Mouse (Mus musculus): Measurements from ENCODE around the gene Aprt. TPM values are rescaled to one million over a fixed set of nuclear protein-coding genes. Genes with fewer than 3 reads are reported as not detected.

The Aprt gene
- polyA plus RNA-seq (2015; fragmentation: Nextera tagmentation; extraction: Ambion mirVana): 187 and 214 TPM in 2 replicates

GRCm38 (mm10) chr8:122576648-122577022 is at the start of gene Aprt:
Aprt (minus strand) TSS chr8:122576909.
- H3K4me1 ChIP-seq (replicated peaks): peaks cover 57% of the 10 kb centered on the region
- WGBS (ENCODE audit: insufficient replicate concordance): under 1% methylated on average over 39 of the region's 39 CpGs

GRCm38 (mm10) chr8:122625811-122626210 is 49.1 kb upstream of the Aprt start:
- peaks cover 30% of the 10 kb centered on the region for H3K27me3 ChIP-seq
- no peak overlapping the region for H3K27ac ChIP-seq (replicated peaks)
- WGBS (ENCODE audit: insufficient replicate concordance): 55% methylated on average over 9 of the region's 9 CpGs
- H3K4me2 ChIP-seq: no peak overlapping the region
- no peak overlapping the region for H3K4me3 ChIP-seq (replicated peaks)
- H3K36me3 ChIP-seq (replicated peaks): peaks cover 23% of the 10 kb centered on the region
- ATAC-seq (ENCODE audit: insufficient read depth): no peak
- no peaks in the 10 kb centered on the region for H3K9me3 ChIP-seq (replicated peaks)
- H3K4me1 ChIP-seq (replicated peaks): peaks cover 3% of the 10 kb centered on the region; the same call in 1 of the 2 replicates
- H3K9ac ChIP-seq: no peak overlapping the region

More at GRCm38 (mm10) chr8:122576648-122577022, at the start of gene Aprt:
- H3K9me3 ChIP-seq (replicated peaks): no peaks in the 10 kb centered on the region
- peak; percentile 81 for ATAC-seq (ENCODE audit: insufficient read depth)
- H3K27ac ChIP-seq (replicated peaks): peak within 1 kb of the TSS; percentile 80
- H3K4me3 ChIP-seq (replicated peaks): peak within 1 kb of the TSS; percentile 73
- H3K27me3 ChIP-seq: no peaks in the 10 kb centered on the region; the same call in 1 of the 2 replicates
- peaks cover 28% of the 10 kb centered on the region for H3K36me3 ChIP-seq (replicated peaks)
- H3K4me2 ChIP-seq: peak within 1 kb of the TSS; percentile 98
- peak within 1 kb of the TSS; percentile 75 for H3K9ac ChIP-seq

- no peaks in the 10 kb centered on the region for H3K9me3 ChIP-seq (replicated peaks)
- peaks cover 11% of the 10 kb centered on the region for H3K4me1 ChIP-seq (replicated peaks)
- 55% methylated on average over 5 of the region's 5 CpGs for WGBS (ENCODE audit: insufficient replicate concordance)
- peaks cover 30% of the 10 kb centered on the region for H3K27me3 ChIP-seq
- H3K9ac ChIP-seq: no peak overlapping the region
- H3K4me2 ChIP-seq: no peak overlapping the region
- H3K4me3 ChIP-seq (replicated peaks): no peak overlapping the region
- ATAC-seq (ENCODE audit: insufficient read depth): no peak
- H3K27ac ChIP-seq (replicated peaks): no peak overlapping the region
- peaks cover 12% of the 10 kb centered on the region for H3K36me3 ChIP-seq (replicated peaks)
These were observed 47.9 kb upstream of the Aprt start for GRCm38 (mm10) chr8:122624653-122625052.

- no peak overlapping the region for H3K27ac ChIP-seq (replicated peaks)
- no peak overlapping the region for H3K4me3 ChIP-seq (replicated peaks)
- 70% methylated on average over 17 of the region's 17 CpGs for WGBS (ENCODE audit: insufficient replicate concordance)
- H3K27me3 ChIP-seq: peaks cover 26% of the 10 kb centered on the region
- H3K4me1 ChIP-seq (replicated peaks): peaks cover 17% of the 10 kb centered on the region
- no peaks in the 10 kb centered on the region for H3K9me3 ChIP-seq (replicated peaks)
- H3K9ac ChIP-seq: no peak overlapping the region
- H3K4me2 ChIP-seq: no peak overlapping the region
- ATAC-seq (ENCODE audit: insufficient read depth): no peak
- peaks cover 8% of the 10 kb centered on the region for H3K36me3 ChIP-seq (replicated peaks)
These were observed 47.3 kb upstream of the Aprt start for GRCm38 (mm10) chr8:122623844-122624642.

GRCm38 (mm10) chr8:122622727-122623126 is 46.0 kb upstream of the Aprt start, which contains the start of gene Pabpn1l:
Pabpn1l (minus strand) TSS chr8:122622739.
- Histone ChIP-seq H3K4me2 (no peak within 1 kb of the TSS), H3K27me3 (peaks cover 20% of the 10 kb centered on the region), H3K9me3 (replicated peaks) (no peaks in the 10 kb centered on the region), H3K4me1 (replicated peaks) (peaks cover 28% of the 10 kb centered on the region), H3K27ac (replicated peaks) (no peak within 1 kb of the TSS), H3K36me3 (replicated peaks) (no peaks in the 10 kb centered on the region), H3K4me3 (replicated peaks) (no peak within 1 kb of the TSS), H3K9ac (no peak within 1 kb of the TSS)
- no peak for ATAC-seq (ENCODE audit: insufficient read depth)
- WGBS (ENCODE audit: insufficient replicate concordance): 59% methylated on average over 6 of the region's 6 CpGs

- no peak for ATAC-seq (ENCODE audit: insufficient read depth)
- H3K9ac ChIP-seq: no peak overlapping the region
These were observed 43.7 kb upstream of the Aprt start for GRCm38 (mm10) chr8:122620446-122620845.

GRCm38 (mm10) chr8:122618660-122619378 is 42.1 kb upstream of the Aprt start:
- peak overlapping the region; percentile 30; the same call in 1 of the 2 replicates for H3K9ac ChIP-seq
- peak overlapping the region; percentile 48 for H3K4me2 ChIP-seq
- peaks cover 25% of the 10 kb centered on the region for H3K4me1 ChIP-seq (replicated peaks)
- peaks cover 13% of the 10 kb centered on the region for H3K27me3 ChIP-seq
- peak overlapping the region; percentile 85 for H3K27ac ChIP-seq (replicated peaks)
- peaks cover 4% of the 10 kb centered on the region; the same call in 1 of the 2 replicates for H3K36me3 ChIP-seq (replicated peaks)
- 30% methylated on average over 6 of the region's 6 CpGs for WGBS (ENCODE audit: insufficient replicate concordance)
- peak; percentile 95 for ATAC-seq (ENCODE audit: insufficient read depth)
- no peaks in the 10 kb centered on the region for H3K9me3 ChIP-seq (replicated peaks)
- no peak overlapping the region for H3K4me3 ChIP-seq (replicated peaks)

More at GRCm38 (mm10) chr8:122620446-122620845, 43.7 kb upstream of the Aprt start:
- Histone ChIP-seq H3K9me3 (replicated peaks) (no peaks in the 10 kb centered on the region), H3K4me3 (replicated peaks) (no peak overlapping the region), H3K4me1 (replicated peaks) (peaks cover 25% of the 10 kb centered on the region), H3K27me3 (peaks cover 19% of the 10 kb centered on the region), H3K36me3 (replicated peaks) (no peaks in the 10 kb centered on the region), H3K27ac (replicated peaks) (no peak overlapping the region), H3K4me2 (no peak overlapping the region)
- WGBS (ENCODE audit: insufficient replicate concordance): 33% methylated on average over 5 of the region's 5 CpGs

- WGBS (ENCODE audit: insufficient replicate concordance): 34% methylated on average over 5 of the region's 7 CpGs
- Histone ChIP-seq H3K9me3 (replicated peaks) (no peaks in the 10 kb centered on the region), H3K4me2 (peak overlapping the region; percentile 48), H3K9ac (peak overlapping the region; percentile 30; the same call in 1 of the 2 replicates), H3K27ac (replicated peaks) (peak overlapping the region; percentile 85), H3K36me3 (replicated peaks) (peaks cover 4% of the 10 kb centered on the region; the same call in 1 of the 2 replicates), H3K27me3 (peaks cover 11% of the 10 kb centered on the region), H3K4me1 (replicated peaks) (peaks cover 30% of the 10 kb centered on the region), H3K4me3 (replicated peaks) (no peak overlapping the region)
- peak; percentile 10; the same call in 1 of the 2 replicates for ATAC-seq (ENCODE audit: insufficient read depth)
These were observed 41.3 kb upstream of the Aprt start for GRCm38 (mm10) chr8:122617947-122618546.

GRCm38 (mm10) chr8:122616181-122616905 is 39.6 kb upstream of the Aprt start:
- no peak for ATAC-seq (ENCODE audit: insufficient read depth)
- H3K4me3 ChIP-seq (replicated peaks): no peak overlapping the region
- H3K4me2 ChIP-seq: no peak overlapping the region
- peaks cover 4% of the 10 kb centered on the region; the same call in 1 of the 2 replicates for H3K36me3 ChIP-seq (replicated peaks)
- H3K9ac ChIP-seq: no peak overlapping the region
- 0 out of 2 replicates have a peak, but pooled peaks cover 2% of the 10 kb centered on the region for H3K27me3 ChIP-seq
- peaks cover 44% of the 10 kb centered on the region for H3K4me1 ChIP-seq (replicated peaks)
- no peak overlapping the region for H3K27ac ChIP-seq (replicated peaks)
- no peaks in the 10 kb centered on the region for H3K9me3 ChIP-seq (replicated peaks)
- WGBS (ENCODE audit: insufficient replicate concordance): 66% methylated on average over 9 of the region's 9 CpGs

Data from liver, embryonic 15.5 days (tissue).